Mouse (Mus musculus) heart, postnatal 0 days (tissue): ENCODE results near the gene Gcm1.

Source experiments
- CTCF ChIP-seq: IDR thresholded peaks from 2 replicates; pipeline ENCODE4 v1.5.1; 2016; ENCODE audit warnings: antibody characterized with exemption, control low read depth, low read depth
- EP300 ChIP-seq: IDR thresholded peaks from 2 replicates; pipeline ENCODE4 v1.6.1; 2016; ENCODE audit warnings: antibody characterized with exemption, low read depth

GRCm38 (mm10) chr9:78010707-78011106 is 41.0 kb upstream of the Gcm1 start:
- TF ChIP-seq EP300 (no peak), CTCF (no peak)
